Mouse (Mus musculus) heart, postnatal 25 days (tissue): ENCODE results near the gene Gnas. TPM values are rescaled to one million over a fixed set of nuclear protein-coding genes. Genes with fewer than 3 reads are reported as not detected.

ENCODE experiments used
- DNase-seq: peaks from one replicate; pipeline ENCODE4 v3.0.0; 2022; ENCODE audit warnings: low spot score
- intact Hi-C: fragments of 180-260 bp; cut with DNase I; formaldehyde crosslinking; loops from one replicate; pipeline ENCODE4 v1.15.1; 2025
- total RNA-seq, 2 experiments: library from RNA; stranded (reverse); gene quantifications; 2 replicates each; pipeline ENCODE4 v1.2.3; 2021

Gnas gene
- 1,000 to 10,000 TPM; 1,170 to 1,213 TPM for total RNA-seq

GRCm38 (mm10) chr2:174284011-174284410 lies at the start of gene Gnas:
Gnas (plus strand) TSS chr2:174284320.
- no peak for DNase-seq

GRCm38 (mm10) chr2:174242431-174242830 lies 41.7 kb upstream of the Gnas start:
- DNase-seq = no peak
- intact Hi-C loops = no loop called here

More at GRCm38 (mm10) chr2:174284011-174284410, at the start of gene Gnas:
- intact Hi-C loops = loop anchor here (10.0 kb wide), 1 partner anchor 1099 kb away; no protein-coding TSS in a partner anchor

- DNase-seq = no peak
- intact Hi-C loops = no loop called here
Measured at GRCm38 (mm10) chr2:174251963-174252362, 32.2 kb upstream of the Gnas start.

GRCm38 (mm10) chr2:174257312-174257711 lies 26.8 kb upstream of the Gnas start:
- no peak for DNase-seq
- intact Hi-C loops = no loop called here

- DNase-seq = no peak
- intact Hi-C loops = no loop called here
Measured at GRCm38 (mm10) chr2:174260004-174260403, 24.1 kb upstream of the Gnas start.

GRCm38 (mm10) chr2:174260908-174261800 lies 23.0 kb upstream of the Gnas start:
- no peak for DNase-seq
- intact Hi-C loops = no loop called here

- intact Hi-C loops = no loop called here
- DNase-seq = no peak
Measured at GRCm38 (mm10) chr2:174261801-174262200, 22.3 kb upstream of the Gnas start.

GRCm38 (mm10) chr2:174263110-174263815 lies 20.9 kb upstream of the Gnas start:
- DNase-seq = no peak
- intact Hi-C loops = no loop called here

- intact Hi-C loops = no loop called here
- DNase-seq = no peak
Measured at GRCm38 (mm10) chr2:174264248-174264647, 19.9 kb upstream of the Gnas start.

GRCm38 (mm10) chr2:174270416-174270815 lies 13.7 kb upstream of the Gnas start:
- no peak for DNase-seq
- intact Hi-C loops = no loop called here

- intact Hi-C loops = no loop called here
- no peak for DNase-seq
Measured at GRCm38 (mm10) chr2:174271459-174271858, 12.7 kb upstream of the Gnas start.

GRCm38 (mm10) chr2:174273131-174273530 lies 11.0 kb upstream of the Gnas start:
- intact Hi-C loops = no loop called here
- no peak for DNase-seq

- intact Hi-C loops = no loop called here
- no peak for DNase-seq
Measured at GRCm38 (mm10) chr2:174273961-174274360, 10.2 kb upstream of the Gnas start.

GRCm38 (mm10) chr2:174279771-174280170 lies 4.3 kb upstream of the Gnas start:
- no peak for DNase-seq
- intact Hi-C loops = loop anchor here (10.0 kb wide), 1 partner anchor 1095 kb away; no protein-coding TSS in a partner anchor

GRCm38 (mm10) chr2:174283341-174283740 lies 779 bp upstream of the Gnas start:
- no peak for DNase-seq
- intact Hi-C loops = loop anchor here (2.0 to 10.0 kb wide), 2 partner anchors 697 to 1099 kb away; no protein-coding TSS in a partner anchor

- DNase-seq = no peak
- intact Hi-C loops = loop anchor here (10.0 kb wide), 1 partner anchor 1100 kb away; no protein-coding TSS in a partner anchor
Measured at GRCm38 (mm10) chr2:174284807-174285457, 812 bp downstream of the Gnas start.

GRCm38 (mm10) chr2:174285921-174286470 lies 1.9 kb downstream of the Gnas start:
- intact Hi-C loops = loop anchor here (10.0 kb wide), 1 partner anchor 1101 kb away; no protein-coding TSS in a partner anchor
- DNase-seq = no peak

GRCm38 (mm10) chr2:174287921-174288320 lies 3.8 kb downstream of the Gnas start:
- intact Hi-C loops = loop anchor here (10.0 kb wide), 1 partner anchor 1103 kb away; no protein-coding TSS in a partner anchor
- no peak for DNase-seq

- intact Hi-C loops = loop anchor here (10.0 kb wide), 1 partner anchor 1104 kb away; no protein-coding TSS in a partner anchor
- no peak for DNase-seq
Measured at GRCm38 (mm10) chr2:174288673-174289430, 4.7 kb downstream of the Gnas start.
